Mouse (Mus musculus) thymus, postnatal 14 days (tissue): ENCODE measurements around the gene Hist2h4.
"Not testable (repeated sequence)": the region's sequence is repeated elsewhere in the genome, so short reads cannot be mapped to it uniquely, and the experiment has no call there.

Experiments
- DNase-seq: peaks from one replicate; pipeline ENCODE4 v3.0.0; 2021

Gene Hist2h4

GRCm38 (mm10) chr3:96220765-96221639 lies 42.1 kb downstream of the Hist2h4 start, which contains the start of the genes Hist2h2ac and Hist2h2be:
Gene Hist2h2ac (minus strand): TSS chr3:96220880.
Gene Hist2h2be (plus strand): TSS chr3:96221119.
- DNase-seq: peak; percentile 92

DNA sequence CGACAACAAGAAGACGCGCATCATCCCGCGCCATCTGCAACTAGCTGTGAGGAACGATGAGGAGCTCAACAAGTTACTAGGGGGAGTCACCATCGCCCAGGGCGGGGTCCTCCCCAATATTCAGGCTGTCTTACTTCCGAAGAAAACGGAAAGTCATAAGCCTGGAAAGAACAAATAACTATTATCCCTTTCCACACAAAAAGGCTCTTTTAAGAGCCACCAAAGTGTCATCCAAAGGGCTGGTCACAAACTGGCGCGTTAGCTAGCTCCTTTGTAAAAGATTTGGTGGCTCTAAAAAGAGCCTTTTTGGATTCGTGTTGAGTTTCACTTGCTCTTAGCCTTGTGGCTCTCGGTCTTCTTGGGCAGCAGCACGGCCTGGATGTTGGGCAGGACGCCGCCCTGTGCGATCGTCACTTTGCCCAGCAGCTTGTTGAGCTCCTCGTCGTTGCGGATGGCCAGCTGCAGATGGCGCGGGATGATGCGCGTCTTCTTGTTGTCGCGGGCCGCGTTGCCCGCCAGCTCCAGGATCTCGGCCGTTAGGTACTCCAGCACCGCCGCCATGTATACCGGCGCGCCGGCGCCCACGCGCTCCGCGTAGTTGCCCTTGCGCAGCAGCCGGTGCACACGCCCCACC lies 42.9 kb downstream of the Hist2h4 start:
- DNase-seq: not testable (repeated sequence)

- peak; percentile 82 for DNase-seq
Observed at GRCm38 (mm10) chr3:96219661-96220130, 43.4 kb downstream of the Hist2h4 start, which contains the start of the genes Bola1 and Hist2h2ab. Gene Bola1 (minus strand): TSS chr3:96219709. Gene Hist2h2ab (plus strand): TSS chr3:96219865.

DNA sequence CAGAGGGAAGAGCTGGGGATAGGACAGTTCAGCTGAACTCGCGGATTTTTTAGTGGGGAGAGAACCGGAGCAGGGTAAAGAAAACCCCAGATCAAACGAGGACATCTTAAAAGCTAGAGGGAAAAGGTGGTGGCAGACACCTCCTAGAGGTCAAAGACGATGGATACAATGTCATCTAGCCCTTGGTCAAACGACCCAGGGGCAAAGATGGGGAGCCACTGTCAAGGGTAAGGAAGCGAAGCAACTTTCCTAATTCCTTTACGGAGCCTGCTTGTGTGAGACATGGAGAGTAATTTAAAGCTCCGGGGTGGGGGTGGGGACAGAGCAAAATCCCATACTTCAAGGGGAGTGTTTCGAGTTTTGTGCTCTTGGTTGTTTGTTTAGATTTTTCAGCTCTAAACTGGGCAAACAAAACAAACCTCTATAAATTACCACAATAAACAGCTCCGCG lies 43.9 kb downstream of the Hist2h4 start:
- peak; percentile 58 for DNase-seq
